Comparison of ENCODE assay signal across 32 mouse cellular contexts in genomic region chr9:64952055-64952454, GRCm38 (mm10). TPM values are rescaled to one million over a fixed set of nuclear protein-coding genes. Genes with fewer than 3 reads are reported as not detected.
DNase-seq lines count a peak whose midpoint lies in the region; ATAC-seq and TF ChIP-seq lines count a peak whose summit lies in the region.
"Had no signal": no experiment of that assay in that cellular context is flagged by ENCODE, and none has a peak within 500 bp of the region (broad histone marks: within the 10 kb centered on the region; RNA-seq: fewer than 3 reads in every experiment).

No protein-coding gene starts in this region.

- no peak overlapping the region for H3K4me3 ChIP-seq in forebrain, postnatal 0 days (ENCODE audit: low read depth, low read length)
- no peak overlapping the region for H3K4me3 ChIP-seq in forebrain, embryonic 11.5 days (ENCODE audit: low read depth, low read length)
- H3K4me3 ChIP-seq in lung, embryonic 16.5 days (ENCODE audit: low read length): no peak overlapping the region
- no peak overlapping the region for H3K4me3 ChIP-seq in MEL (ENCODE audit: control insufficient read depth in 1 of 2, insufficient read depth in 1 of 2, low read depth in 2 of 2, low read length in 2 of 2)
- H3K4me3 ChIP-seq: hindbrain, embryonic 10.5 days; intestine, embryonic 15.5 days; layer of hippocampus, adult 2 months; left cerebral cortex, adult 2 months; limb, embryonic 12.5 days; midbrain, embryonic 13.5 days; myocyte; neural tube, embryonic 12.5 days had no signal

- peak; percentile 18 for DNase-seq in forebrain, postnatal 0 days
- no peak for DNase-seq in forebrain, embryonic 11.5 days (ENCODE audit: low spot score)
- no peak for DNase-seq in lung, postnatal 14 days
- DNase-seq in MEL (ENCODE audit: low read depth, low spot score): no peak
- DNase-seq in lung, postnatal 10 days: peak; percentile 36
- no peak for DNase-seq in thymus, postnatal 36 days
- DNase-seq: adrenal gland, adult 2 months; adrenal gland, postnatal 36 days; cerebellum, adult 18-20 months; cerebellum, postnatal 14 days; gastrocnemius, postnatal 10 days; heart, postnatal 14 days; kidney, adult 2 months; kidney, postnatal 36 days; right cerebral cortex, adult 18-20 months; spleen, adult 18-20 months; thymus, postnatal 14 days had no signal

- ATAC-seq in forebrain, postnatal 0 days: peak; percentile 78
- ATAC-seq in forebrain, embryonic 11.5 days (replicated peaks; ENCODE audit: low FRiP score): no peak
- ATAC-seq in lung, embryonic 16.5 days (ENCODE audit: low read depth): peak; percentile 51; the same call in 1 of the 2 replicates
- ATAC-seq: activated CD4-positive, CD25-positive, alpha-beta regulatory T cell, adult 4 months; hindbrain, embryonic 16.5 days; intestine, embryonic 15.5 days; midbrain, embryonic 13.5 days had no signal

- H3K79me2 ChIP-seq in MEL (ENCODE audit: control insufficient read depth, insufficient read depth, low read length, poor library complexity): no peaks in the 10 kb centered on the region

- H3K9ac ChIP-seq in forebrain, postnatal 0 days: no peak overlapping the region
- no peak overlapping the region for H3K9ac ChIP-seq in forebrain, embryonic 11.5 days (ENCODE audit: low read length)
- H3K9ac ChIP-seq in lung, embryonic 16.5 days (ENCODE audit: low read length): no peak overlapping the region
- no peak overlapping the region for H3K9ac ChIP-seq in MEL (ENCODE audit: control insufficient read depth, low read depth, low read length, poor library complexity, severe bottlenecking)
- H3K9ac ChIP-seq: intestine, embryonic 15.5 days; limb, embryonic 12.5 days; midbrain, embryonic 13.5 days; neural tube, embryonic 12.5 days had no signal

- 12% methylated on average over 5 of the region's 5 CpGs for WGBS in forebrain, postnatal 0 days
- WGBS in forebrain, embryonic 11.5 days: 12% methylated on average over 5 of the region's 5 CpGs
- 17% methylated on average over 5 of the region's 5 CpGs for WGBS in lung, embryonic 16.5 days

- no peaks in the 10 kb centered on the region for H3K27me3 ChIP-seq in forebrain, postnatal 0 days (ENCODE audit: insufficient read depth, low read length)
- H3K27me3 ChIP-seq in forebrain, embryonic 11.5 days (ENCODE audit: control insufficient read depth, insufficient read depth, low read length): no peaks in the 10 kb centered on the region
- H3K27me3 ChIP-seq in lung, embryonic 16.5 days (ENCODE audit: control insufficient read depth, insufficient read depth, low read depth, low read length): no peaks in the 10 kb centered on the region; the same call in 1 of the 2 replicates
- peaks cover 0 to 2% of the 10 kb centered on the region in 2 experiments; a peak in 1 of 4 replicates for H3K27me3 ChIP-seq in MEL (ENCODE audit: control insufficient read depth in 1 of 2, insufficient read depth in 2 of 2, low read length in 2 of 2)

- TF ChIP-seq CTCF in forebrain, postnatal 0 days (IDR thresholded peaks at IDR 0.05; ENCODE audit: low read depth): no peak
- no peak for TF ChIP-seq CTCF in MEL (IDR thresholded peaks at IDR 0.05 in 2 of 3, conservative IDR thresholded peaks at IDR 0.05 in 1 of 3; ENCODE audit: control insufficient read depth in 1 of 3, insufficient read depth in 1 of 3, low read depth in 2 of 3, low read length in 3 of 3, poor library complexity in 1 of 3, severe bottlenecking in 1 of 3)

- H3K9me3 ChIP-seq in forebrain, postnatal 0 days (ENCODE audit: low read length): no peaks in the 10 kb centered on the region
- no peaks in the 10 kb centered on the region for H3K9me3 ChIP-seq in forebrain, embryonic 11.5 days (ENCODE audit: control insufficient read depth, low read length)
- H3K9me3 ChIP-seq in lung, embryonic 16.5 days (ENCODE audit: control insufficient read depth, low read length): no peaks in the 10 kb centered on the region
- H3K9me3 ChIP-seq in MEL (replicated peaks; ENCODE audit: insufficient read depth, low read length): no peaks in the 10 kb centered on the region
- H3K9me3 ChIP-seq: hindbrain, embryonic 10.5 days; intestine, embryonic 15.5 days; limb, embryonic 12.5 days; midbrain, embryonic 13.5 days; neural tube, embryonic 12.5 days had no signal

- no peak for TF ChIP-seq RAD21 in MEL (IDR thresholded peaks at IDR 0.05; ENCODE audit: low read depth, low read length)

- TF ChIP-seq EP300 in MEL (IDR thresholded peaks at IDR 0.05; ENCODE audit: low read depth in 1 of 2, low read length in 2 of 2): no peak

- H3K36me3 ChIP-seq in forebrain, postnatal 0 days (ENCODE audit: insufficient read depth): no peaks in the 10 kb centered on the region
- H3K36me3 ChIP-seq in forebrain, embryonic 11.5 days (ENCODE audit: control insufficient read depth, insufficient read depth, low read length): no peaks in the 10 kb centered on the region
- H3K36me3 ChIP-seq in lung, embryonic 16.5 days (ENCODE audit: control insufficient read depth, insufficient read depth, low read length): no peaks in the 10 kb centered on the region
- peaks cover 0 to 5% of the 10 kb centered on the region in 2 experiments; a peak in 2 of 4 replicates for H3K36me3 ChIP-seq in MEL (ENCODE audit: control insufficient read depth in 1 of 2, insufficient read depth in 2 of 2, low read length in 2 of 2)
- H3K36me3 ChIP-seq: hindbrain, embryonic 10.5 days; intestine, embryonic 15.5 days; limb, embryonic 12.5 days; midbrain, embryonic 13.5 days; neural tube, embryonic 12.5 days had no signal

- H3K27ac ChIP-seq in forebrain, postnatal 0 days (ENCODE audit: low read depth, low read length): no peak overlapping the region
- H3K27ac ChIP-seq in forebrain, embryonic 11.5 days (ENCODE audit: low read depth, low read length): no peak overlapping the region
- no peak overlapping the region for H3K27ac ChIP-seq in lung, embryonic 16.5 days (ENCODE audit: low read length)
- no peak overlapping the region for H3K27ac ChIP-seq in MEL (ENCODE audit: control insufficient read depth, low read depth, low read length)
- H3K27ac ChIP-seq: hindbrain, embryonic 10.5 days; intestine, embryonic 15.5 days; layer of hippocampus, adult 2 months; left cerebral cortex, adult 2 months; limb, embryonic 12.5 days; midbrain, embryonic 13.5 days; neural tube, embryonic 12.5 days had no signal

- TF ChIP-seq POLR2A in MEL (IDR thresholded peaks at IDR 0.05; ENCODE audit: control insufficient read depth in 1 of 2, insufficient read depth in 1 of 2, low read depth in 1 of 2, low read length in 2 of 2, poor library complexity in 1 of 2): no peak

- no peak overlapping the region for H3K4me2 ChIP-seq in forebrain, postnatal 0 days (ENCODE audit: low read depth)
- H3K4me2 ChIP-seq in forebrain, embryonic 11.5 days (ENCODE audit: low read depth, low read length, severe bottlenecking): no peak overlapping the region
- H3K4me2 ChIP-seq in lung, embryonic 16.5 days (ENCODE audit: low read depth, low read length): no peak overlapping the region
- H3K4me2 ChIP-seq: intestine, embryonic 15.5 days; limb, embryonic 12.5 days; midbrain, embryonic 13.5 days; neural tube, embryonic 12.5 days had no signal

- H3K4me1 ChIP-seq in forebrain, postnatal 0 days (ENCODE audit: insufficient read depth): no peaks in the 10 kb centered on the region
- no peaks in the 10 kb centered on the region for H3K4me1 ChIP-seq in forebrain, embryonic 11.5 days (replicated peaks; ENCODE audit: control insufficient read depth, insufficient read depth, low read length)
- H3K4me1 ChIP-seq in lung, embryonic 16.5 days (replicated peaks; ENCODE audit: control insufficient read depth, insufficient read depth, low read length): peaks cover 10% of the 10 kb centered on the region; the same call in 1 of the 2 replicates
- peaks cover 0 to 7% of the 10 kb centered on the region in 2 experiments; a peak in 1 of 4 replicates for H3K4me1 ChIP-seq in MEL (ENCODE audit: control insufficient read depth in 1 of 2, insufficient read depth in 2 of 2, low read length in 2 of 2)
- H3K4me1 ChIP-seq: limb, embryonic 12.5 days; neural tube, embryonic 12.5 days had no signal

TF ChIP-seq in MEL, 35 proteins besides CTCF, POLR2A, EP300 and RAD21:
- TF ChIP-seq GABPA (IDR thresholded peaks at IDR 0.05; ENCODE audit: low read depth, low read length): no peak
- no peak for TF ChIP-seq HCFC1 (IDR thresholded peaks at IDR 0.05; ENCODE audit: low read depth, low read length)
- TF ChIP-seq TBP (IDR thresholded peaks at IDR 0.05; ENCODE audit: low read depth, low read length): no peak
- peak; percentile 39; the same call in 1 of the 2 replicates for TF ChIP-seq USF1 (IDR thresholded peaks at IDR 0.05; ENCODE audit: low read depth, low read length)
- no peak for TF ChIP-seq POLR2AphosphoS5 (IDR thresholded peaks at IDR 0.05; ENCODE audit: borderline replicate concordance, low read depth, low read length)
- no peak for TF ChIP-seq TAL1 (IDR thresholded peaks at IDR 0.05; ENCODE audit: low read length)
- TF ChIP-seq NELFE (IDR thresholded peaks at IDR 0.05; ENCODE audit: low read depth, low read length): no peak
- no peak for TF ChIP-seq ELF1 (IDR thresholded peaks at IDR 0.05; ENCODE audit: low read depth, low read length)
TF ChIP-seq in MEL: peak in this region for 1.

RNA-seq across cellular contexts. Expression of gene Slc24a1, which starts 0.6 kb away (rescaled TPM):
- total RNA-seq in forebrain, postnatal 0 days (2014; rRNA removed): 0.08 and 0.24 TPM in 2 replicates
- polyA plus RNA-seq in forebrain, postnatal 0 days (2015; fragmentation: Nextera tagmentation; extraction: Ambion mirVana): 0.15 and 0.34 TPM in 2 replicates
- polyA plus RNA-seq in forebrain, embryonic 11.5 days (2014; fragmentation: Nextera tagmentation; extraction: Ambion mirVana): 0.05 and 0.07 TPM in 2 replicates
- polyA plus RNA-seq in lung, embryonic 16.5 days (2015; fragmentation: Nextera tagmentation; extraction: Ambion mirVana): 0.06 and 0.08 TPM in 2 replicates
- total RNA-seq in MEL (2012; rRNA removed): not detected in 2 replicates
- under 1 TPM in 1 of 2 experiments, not detected in 1; 0.07 TPM for polyA plus RNA-seq in MEL (2012; ENCODE audit: insufficient read depth in 1 of 2, insufficient read length in 2 of 2, low read depth in 1 of 2, low replicate concordance in 2 of 2, missing spikeins in 1 of 2)
- total RNA-seq: adrenal gland, adult 2 months; adrenal gland, postnatal 36 days; gastrocnemius, postnatal 10 days; liver, adult 2 months; megakaryocyte, adult 5-6 weeks had no signal
- polyA plus RNA-seq: adrenal gland, adult 2 months; embryonic facial prominence, embryonic 11.5 days; hindbrain, embryonic 10.5 days; kidney, adult 2 months; kidney, embryonic 16.5 days; liver, adult 2 months; neural tube, embryonic 12.5 days had no signal

RNA-seq across cellular contexts. Expression of gene Ints14, which starts 8.7 kb away (rescaled TPM):
- 33.9 and 37.5 TPM in 2 replicates for total RNA-seq in forebrain, postnatal 0 days (2014; rRNA removed)
- 33.4 and 34.6 TPM in 2 replicates for polyA plus RNA-seq in forebrain, postnatal 0 days (2015; fragmentation: Nextera tagmentation; extraction: Ambion mirVana)
- polyA plus RNA-seq in forebrain, embryonic 11.5 days (2014; fragmentation: Nextera tagmentation; extraction: Ambion mirVana): 74.1 and 77.0 TPM in 2 replicates
- polyA plus RNA-seq in lung, embryonic 16.5 days (2015; fragmentation: Nextera tagmentation; extraction: Ambion mirVana): 53.2 and 55.8 TPM in 2 replicates
- 35.9 and 37.9 TPM in 2 replicates for total RNA-seq in MEL (2012; rRNA removed)
- 10 to 100 TPM in 1 of 2 experiments, not detected in 1; 54.1 TPM for polyA plus RNA-seq in MEL (2012; ENCODE audit: insufficient read depth in 1 of 2, insufficient read length in 2 of 2, low read depth in 1 of 2, low replicate concordance in 2 of 2, missing spikeins in 1 of 2)

Comparison
In these comparisons a context has a peak if more than half of its experiments do, and no peak if none do; other contexts are left out.
1. DNase-seq: peak in forebrain, postnatal 0 days (single experiment) and lung, postnatal 10 days (single experiment); none in forebrain, embryonic 11.5 days (single experiment), lung, postnatal 14 days (single experiment), MEL (single experiment) and thymus, postnatal 36 days (0 of 2).